Mouse (Mus musculus): ENCODE data around the gene Ipp.

Gene Ipp

DNA sequence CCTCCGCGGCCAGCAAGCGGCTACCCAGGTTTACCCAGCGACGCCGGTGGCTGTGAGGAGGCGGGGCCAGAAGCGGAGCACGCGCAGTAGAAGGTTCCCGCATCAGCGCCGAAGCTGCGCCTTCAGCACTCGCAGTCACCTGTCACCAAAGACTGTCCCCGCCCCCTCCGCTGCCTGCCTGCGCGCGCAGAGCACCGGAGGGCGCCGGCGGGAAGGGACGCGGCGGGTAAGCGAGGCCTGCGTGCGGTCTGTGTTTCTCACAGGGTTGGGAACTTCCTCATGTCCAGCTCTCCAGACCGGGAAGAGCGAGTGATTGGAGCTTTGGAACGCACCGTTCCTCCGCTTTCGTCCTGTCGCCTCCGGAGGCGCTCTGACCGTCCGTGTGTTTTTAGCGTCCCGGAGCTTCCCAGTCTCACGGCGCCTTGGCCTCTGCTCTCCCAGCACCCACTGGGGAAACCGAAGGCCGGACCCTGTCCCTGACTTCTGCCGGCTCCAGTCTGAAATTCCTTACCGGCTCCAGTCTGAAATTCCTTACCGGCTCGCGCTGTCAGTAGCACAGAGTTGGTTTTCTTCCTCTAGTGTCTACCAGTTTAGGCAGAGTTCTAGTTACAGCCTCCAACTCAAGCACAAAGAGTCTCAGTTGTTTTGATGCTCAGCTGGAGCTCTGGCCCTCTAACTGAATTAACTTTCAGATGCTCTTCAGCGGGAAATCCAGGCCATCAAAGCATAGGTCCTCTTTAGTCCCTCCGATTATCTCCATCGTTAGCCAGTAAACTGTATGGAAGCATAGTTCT is at the start of gene Ipp:
Ipp (plus strand) TSS at position 125 of the 794 bp plus-strand sequence.
- peak; percentile 94 to 97 for DNase-seq (ENCODE audit: low spot score in 2 of 2)

DNA sequence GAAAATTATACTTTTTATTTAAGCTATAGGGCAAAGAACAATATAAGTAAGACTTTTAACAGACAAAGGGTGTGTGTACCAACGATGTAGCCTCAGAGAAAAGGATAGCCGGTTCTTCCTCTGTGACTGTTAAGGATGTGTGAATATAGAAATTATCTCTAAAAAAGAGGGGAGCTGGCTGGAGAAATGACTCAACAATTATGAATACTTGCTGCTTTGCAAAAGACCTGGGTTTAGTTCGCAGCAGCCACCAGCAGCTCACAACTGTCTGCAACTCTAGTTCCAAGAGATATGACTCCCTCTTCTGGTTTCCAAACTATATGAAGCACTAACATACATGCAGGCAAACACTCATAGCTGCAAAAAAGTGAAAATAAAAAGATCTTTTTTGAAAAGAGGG is 45.4 kb upstream of the Ipp start:
- no peak for DNase-seq (ENCODE audit: low spot score in 2 of 2)

DNA sequence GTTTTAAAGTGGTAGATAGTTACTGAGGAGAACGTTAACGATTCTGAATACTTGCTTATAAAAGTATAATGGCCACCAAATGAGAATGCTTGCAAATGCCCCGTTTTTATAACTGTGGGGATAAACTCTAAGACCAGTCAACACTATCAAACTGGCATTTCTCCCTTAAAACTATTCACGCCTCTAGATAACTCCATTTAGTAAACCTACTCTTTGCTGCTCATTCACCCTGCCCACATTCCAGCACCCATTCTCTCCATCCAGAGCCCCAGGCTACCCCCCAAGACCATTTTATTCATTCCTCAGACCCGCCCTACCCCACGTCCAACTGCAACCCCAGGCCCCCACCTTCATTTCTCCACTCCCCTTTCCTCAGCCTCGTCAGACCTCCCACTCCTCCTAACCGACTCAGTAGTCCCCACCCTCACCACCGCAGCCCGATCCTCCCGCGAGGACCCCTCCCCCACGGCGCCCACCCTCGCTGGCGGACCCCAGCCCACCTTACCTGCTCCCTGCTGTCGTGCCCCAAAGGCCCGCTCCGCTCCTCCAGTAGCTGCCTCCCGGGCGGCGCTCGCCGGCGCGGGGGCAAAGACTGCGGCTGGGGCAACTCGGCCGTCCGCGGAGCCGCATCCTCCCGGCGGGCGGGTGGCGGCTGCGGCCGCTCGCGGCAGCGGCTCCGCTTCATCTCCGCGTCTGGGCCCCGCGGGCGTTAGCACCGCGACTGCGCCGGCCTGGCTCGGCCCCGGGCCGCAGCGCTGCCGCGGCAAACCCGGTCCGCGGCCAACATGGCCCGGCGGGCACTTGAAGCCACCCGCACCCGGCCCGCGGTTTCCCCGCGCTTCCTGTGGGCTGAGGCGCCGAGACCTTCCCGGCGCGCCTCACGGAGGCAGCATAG is 43.9 kb upstream of the Ipp start:
- peak; percentile 15 to 34 for DNase-seq (ENCODE audit: low spot score in 2 of 2)

DNA sequence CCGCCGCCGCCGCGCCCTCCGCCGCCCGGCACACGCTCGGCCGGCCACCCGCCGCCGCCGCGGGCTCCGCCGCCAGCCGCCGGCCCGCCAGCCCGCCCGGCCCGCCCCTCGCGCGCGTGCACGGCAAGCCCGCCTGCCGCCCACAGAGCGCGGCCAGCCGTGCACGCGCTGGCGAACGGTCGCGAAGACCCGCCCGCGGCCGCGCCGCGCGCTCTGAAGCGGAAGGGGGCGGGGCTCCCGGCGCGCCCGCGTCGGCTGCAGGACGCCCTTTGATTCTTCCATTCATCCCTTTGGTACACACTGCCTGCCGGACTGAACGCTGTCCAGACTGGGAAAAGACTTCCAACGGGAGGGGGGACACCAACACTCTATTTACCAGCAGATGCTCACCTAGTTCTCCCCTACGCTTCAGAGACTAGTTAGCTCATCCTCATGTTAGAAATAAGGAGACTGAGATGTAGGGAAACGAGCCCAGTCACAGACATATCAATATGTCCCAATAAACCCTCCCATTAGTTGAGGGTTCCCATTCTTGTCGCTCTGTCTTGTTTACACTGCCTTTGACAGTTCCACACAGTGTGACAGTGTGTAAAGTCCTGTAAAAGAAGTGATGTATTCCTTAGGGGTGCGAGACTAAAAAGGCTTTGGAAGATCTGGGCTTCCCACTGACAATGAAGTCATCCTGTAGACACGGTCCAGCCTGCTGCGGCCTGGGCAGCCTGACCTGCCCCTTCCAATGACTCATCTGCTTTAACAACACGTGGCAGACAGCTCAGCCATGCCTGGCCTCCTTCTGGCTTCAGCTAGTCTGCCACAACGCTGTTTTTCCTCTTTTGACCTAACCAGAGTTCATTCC is 43.0 kb upstream of the Ipp start, which contains the start of gene Mast2:
Mast2 (minus strand) TSS at position 58 of the 856 bp plus-strand sequence.
- DNase-seq (ENCODE audit: low spot score in 2 of 2), result peak; percentile 69 to 75

DNA sequence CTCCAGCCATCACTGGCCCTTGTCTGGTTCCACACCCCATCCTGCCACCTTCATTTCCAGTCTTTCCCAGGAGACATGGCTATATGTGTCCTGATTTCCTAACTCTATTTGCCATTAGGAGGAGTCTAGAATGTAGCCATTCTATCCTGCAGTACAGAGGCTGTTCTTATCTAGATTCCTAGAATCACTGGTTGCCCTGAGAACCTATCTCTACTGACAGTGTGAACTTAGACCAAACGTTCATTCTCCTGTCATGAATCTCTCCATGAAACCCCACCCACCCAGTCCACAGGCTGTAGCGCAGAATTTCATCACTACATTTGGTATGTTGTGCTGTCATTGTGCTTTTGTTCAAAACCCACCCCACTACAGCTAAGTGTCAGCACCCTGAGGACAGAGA is 26.0 kb upstream of the Ipp start:
- DNase-seq (ENCODE audit: low spot score in 2 of 2), result no peak

DNA sequence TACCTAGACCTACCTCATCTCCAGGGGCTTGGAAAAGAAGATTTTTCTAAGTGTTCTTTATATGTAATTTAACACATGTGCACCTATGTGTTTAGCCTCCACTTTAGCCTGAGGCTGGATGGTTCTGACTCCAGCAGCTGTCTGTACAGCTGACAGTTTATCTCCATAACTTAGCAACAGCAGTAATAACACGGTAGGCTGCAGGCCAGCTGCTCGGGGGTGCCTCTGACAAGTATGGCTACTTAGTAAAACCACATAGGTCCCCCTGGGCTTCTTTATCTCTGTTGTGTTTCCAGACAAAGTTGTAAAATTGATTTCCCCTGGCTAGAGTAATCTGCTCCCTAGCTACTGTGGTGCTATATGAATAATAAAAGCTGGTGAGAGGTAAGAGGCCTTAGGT is 23.9 kb upstream of the Ipp start:
- no peak for DNase-seq (ENCODE audit: low spot score in 2 of 2)

DNA sequence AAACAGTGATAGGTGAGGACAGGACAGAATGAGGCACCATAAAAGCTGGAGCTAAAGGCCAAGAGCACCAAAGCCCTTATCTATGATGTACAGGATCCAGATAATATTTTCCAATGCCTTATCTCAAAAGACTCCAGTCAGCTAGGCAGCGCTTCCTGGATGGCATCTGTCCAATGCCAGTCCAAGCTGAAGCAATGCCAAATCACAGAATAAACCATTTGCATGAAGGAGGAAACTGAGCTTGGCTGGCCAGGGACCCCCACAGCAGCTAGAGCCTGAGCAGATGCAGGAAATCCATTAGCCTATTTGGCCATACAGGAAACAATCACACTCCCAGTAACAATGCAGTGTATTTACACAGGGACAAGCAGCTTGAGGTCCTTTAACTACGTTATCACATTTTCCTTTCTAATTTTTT is 16.2 kb upstream of the Ipp start:
- no peak for DNase-seq (ENCODE audit: low spot score in 2 of 2)

DNA sequence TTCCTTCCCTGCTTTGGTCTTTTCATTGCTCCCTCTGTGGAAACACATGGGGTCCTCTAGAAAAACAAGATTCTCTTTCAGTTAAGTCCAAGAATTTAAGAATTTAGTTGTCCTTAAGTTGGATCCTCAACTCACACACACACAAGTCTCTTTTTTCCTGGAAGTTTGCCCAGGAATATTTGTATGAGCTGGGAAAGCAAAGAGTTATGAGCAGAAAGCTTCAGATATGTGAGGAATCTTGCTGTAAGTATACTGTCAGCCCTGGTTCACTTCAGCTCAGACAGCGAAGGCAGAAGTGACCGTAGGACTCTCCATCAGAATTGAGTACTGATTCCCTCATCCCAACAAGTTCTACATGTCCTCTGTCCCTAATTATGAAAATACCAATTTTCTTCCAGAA is 15.5 kb upstream of the Ipp start:
- DNase-seq (ENCODE audit: low spot score in 2 of 2), result no peak

DNA sequence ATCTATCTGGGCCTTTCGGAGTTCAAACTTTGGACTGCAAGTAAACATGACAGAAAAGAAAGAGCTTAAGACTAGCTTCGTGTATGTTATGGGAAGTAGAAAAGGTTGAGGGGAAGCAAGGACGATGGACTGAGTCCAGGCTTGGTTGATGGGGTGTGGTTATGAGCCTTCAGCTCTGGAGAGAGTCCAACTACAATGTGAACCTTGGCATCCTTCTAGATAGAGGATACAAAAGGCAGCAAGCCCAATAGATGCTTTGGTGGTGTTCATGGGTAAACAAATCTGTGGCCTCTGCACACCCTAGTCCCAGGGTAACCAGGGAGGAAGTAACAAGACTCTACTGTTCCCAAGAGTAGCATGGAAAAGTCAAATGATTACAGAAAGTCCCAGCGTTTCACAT is 14.9 kb upstream of the Ipp start:
- DNase-seq (ENCODE audit: low spot score in 2 of 2), result no peak

DNA sequence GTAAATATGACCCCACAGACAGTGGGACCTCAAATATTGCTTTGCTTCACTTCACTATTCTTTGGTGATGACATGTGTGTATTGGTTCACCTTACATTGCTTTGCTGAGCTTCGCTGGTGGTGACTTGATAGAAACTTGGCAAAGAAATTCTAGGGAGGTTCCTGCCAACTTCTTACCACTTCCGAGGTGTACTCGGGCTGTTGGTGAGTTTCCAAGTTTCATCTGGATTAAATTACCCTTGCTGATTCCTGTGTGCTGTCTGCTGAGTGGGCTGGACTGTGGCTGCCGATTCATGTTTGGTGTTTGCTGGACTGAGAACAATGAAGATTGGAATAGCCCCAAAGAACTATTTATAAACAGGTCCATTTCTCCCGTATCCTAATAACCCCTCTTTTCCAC is 13.7 kb upstream of the Ipp start:
- DNase-seq (ENCODE audit: low spot score in 2 of 2), result no peak

DNA sequence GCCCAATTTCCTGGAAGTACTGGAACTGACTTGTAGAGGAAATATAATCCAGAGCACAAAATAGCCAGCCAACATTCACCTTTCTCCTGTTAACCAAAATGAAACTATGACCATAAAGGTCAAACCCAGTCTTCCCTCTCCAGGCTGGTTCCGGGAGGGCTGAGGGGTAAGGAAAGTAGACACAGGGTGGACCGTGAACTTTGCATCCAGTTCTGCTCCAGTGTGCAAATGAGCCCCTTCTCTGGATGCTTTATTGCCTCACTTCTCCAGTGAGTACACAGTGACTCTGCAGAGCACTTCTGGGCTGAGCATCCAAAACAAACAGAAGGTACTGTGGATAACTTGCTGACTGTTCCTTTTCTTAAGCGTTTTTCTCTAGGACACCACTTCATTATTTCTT is 7.4 kb upstream of the Ipp start:
- DNase-seq (ENCODE audit: low spot score in 2 of 2), result no peak

DNA sequence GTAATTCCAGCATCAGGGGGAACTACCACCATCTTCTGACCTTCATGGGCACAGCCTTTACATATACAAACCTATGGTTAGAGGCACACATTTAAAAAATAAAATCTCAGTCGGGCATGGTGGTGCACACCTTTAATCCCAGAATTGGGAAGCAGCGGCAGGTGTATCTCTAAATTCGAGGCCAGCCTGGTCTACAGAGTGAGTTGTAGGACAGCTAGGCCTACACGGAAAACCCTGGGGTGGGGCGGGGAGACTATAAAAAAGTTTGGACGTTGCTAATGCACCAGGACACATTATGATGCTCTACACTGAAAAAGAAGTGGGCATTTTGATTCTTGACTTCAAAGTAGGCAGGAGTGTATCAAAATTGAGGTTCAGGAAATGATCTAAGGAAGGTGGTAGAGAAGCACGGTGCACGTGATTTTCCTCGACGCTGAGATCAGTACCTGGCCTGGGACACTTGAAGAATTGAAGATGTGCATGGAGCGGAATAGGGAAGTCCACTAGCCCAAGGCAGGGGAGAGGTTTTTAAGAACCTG is 394 bp upstream of the Ipp start:
- DNase-seq (ENCODE audit: low spot score in 2 of 2), result no peak

DNA sequence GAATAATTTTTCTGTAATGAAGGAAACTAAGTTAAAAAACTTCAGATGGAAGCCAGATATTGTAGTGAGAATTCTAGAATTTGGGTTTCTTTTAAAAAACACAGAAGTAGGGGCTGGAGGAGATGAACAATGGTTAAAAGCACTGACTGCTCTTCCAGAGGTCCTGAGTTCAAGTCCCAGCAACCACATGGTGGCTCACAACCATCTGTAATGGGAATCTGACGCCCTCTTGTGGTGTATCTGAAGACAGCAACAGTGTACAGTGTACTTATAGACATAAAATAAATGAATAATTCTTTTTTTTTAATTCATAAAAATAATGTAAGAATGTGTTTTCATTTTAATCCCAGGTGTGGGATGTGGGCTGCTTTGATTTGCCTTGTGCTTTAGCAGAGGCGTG is 23.8 kb downstream of the Ipp start:
- no peak for DNase-seq (ENCODE audit: low spot score in 2 of 2)

DNA sequence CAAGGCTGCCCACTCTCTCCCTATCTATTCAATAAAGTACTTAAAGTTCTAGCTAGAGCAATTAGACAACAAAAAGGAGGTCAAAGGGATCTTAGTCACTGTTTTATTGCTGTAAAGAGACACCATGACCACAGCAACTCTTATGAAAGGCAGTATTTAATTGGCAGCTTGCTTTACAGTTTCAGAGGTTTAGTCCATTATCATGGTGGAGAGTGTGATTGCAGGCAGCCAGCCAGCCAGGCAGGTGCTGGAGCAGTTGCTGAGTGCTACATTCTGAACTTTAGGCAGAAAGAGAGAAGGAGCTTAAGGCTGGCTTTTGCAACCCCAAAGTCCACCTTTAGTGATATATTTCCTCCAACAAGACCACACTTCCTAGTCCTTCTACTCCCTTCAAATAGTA is 29.0 kb downstream of the Ipp start:
- DNase-seq (ENCODE audit: low spot score in 2 of 2), result no peak

DNA sequence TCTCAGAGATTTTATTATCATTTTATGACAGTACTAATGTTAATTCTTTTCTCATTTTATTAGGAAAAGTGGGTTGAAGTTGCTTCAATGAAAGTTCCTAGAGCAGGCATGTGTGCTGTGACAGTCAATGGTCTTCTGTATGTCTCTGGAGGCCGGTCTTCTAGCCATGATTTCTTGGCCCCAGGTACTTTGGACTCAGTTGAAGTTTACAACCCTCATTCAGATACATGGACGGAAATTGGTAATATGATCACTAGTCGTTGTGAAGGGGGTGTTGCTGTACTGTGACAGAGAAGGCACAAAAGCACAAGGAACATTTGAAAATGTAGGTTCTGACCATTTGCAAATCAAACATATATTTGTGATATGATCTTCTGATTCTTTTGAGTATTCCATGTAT is 30.4 kb downstream of the Ipp start:
- no peak for DNase-seq (ENCODE audit: low spot score in 2 of 2)

DNA sequence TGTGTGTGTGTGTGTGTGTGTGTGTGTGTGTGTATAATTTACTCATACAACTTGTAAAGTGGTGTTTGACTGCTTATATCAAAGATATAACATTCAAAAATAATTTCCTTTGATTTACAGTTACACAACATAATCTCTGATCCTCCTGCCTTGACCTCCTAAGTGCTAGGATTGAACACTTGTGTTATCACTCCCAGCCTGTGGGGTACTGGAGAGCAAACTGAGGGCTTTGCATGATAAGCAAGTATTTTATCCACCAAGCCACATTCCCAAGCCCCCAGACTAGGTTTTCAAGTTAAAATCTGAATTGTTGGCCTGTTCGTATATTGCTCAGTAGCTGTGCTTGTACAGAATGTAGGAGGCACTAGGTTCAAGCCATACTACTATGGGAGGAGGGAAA is 43.1 kb downstream of the Ipp start:
- no peak for DNase-seq (ENCODE audit: low spot score in 2 of 2)

DNA sequence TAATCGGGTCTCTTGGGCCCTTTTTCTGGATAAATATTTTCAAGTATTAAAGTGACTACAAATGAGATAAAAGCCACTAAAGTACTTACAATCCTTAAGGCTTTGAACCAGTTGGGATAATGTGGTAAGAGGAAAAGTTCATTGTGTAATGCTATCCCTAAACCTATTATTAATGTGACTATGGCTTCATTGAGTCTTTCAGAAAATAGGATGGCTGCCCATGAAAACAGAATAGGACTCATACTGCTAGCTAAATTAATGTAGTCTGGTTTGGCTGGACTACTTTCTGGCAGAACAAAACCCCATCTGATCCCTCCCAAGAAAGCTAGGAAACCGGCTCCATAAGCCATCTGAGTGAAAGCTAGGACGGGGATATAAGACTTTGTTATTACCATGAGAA is 45.7 kb downstream of the Ipp start:
- no peak for DNase-seq (ENCODE audit: low spot score in 2 of 2)

DNA sequence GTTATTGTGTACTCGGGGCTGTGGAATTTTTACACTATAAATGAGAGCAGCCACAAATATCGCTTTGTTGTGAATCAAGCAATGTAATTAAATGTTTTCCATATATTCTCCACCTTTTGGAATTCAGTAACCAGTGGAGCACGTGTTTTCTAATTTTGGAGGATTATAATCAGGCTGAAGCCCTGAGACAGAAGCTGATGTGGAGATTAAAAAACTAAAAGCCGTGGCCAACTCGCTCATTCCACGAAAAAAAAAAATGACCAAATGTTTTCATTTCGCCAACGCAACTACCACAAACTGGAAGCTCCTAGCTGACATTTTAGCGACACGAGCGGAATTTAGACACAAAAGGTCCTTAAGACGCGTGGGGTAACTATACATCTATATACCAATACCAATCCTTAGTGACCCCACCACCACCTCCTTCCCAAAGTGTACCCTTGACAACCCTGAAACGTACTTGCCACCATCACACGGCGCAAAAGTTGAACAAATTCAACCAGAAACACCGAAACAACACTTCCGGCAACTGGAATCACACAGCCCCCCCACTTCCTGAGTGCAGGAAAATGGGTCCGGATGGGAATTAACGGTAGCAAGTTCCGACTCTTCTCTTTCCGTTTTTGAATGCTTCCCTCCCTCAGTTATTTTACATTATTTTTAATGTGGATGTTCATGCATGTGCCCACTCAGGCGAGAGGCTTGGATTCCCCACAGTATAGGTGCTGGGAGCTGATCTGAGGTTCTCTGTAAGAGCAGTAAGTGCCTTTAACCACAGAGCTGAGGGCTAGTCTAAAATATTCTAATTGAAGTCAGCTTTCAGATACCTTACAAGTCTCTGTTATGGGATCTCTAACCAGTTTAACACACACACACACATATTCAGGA is 48.3 kb downstream of the Ipp start, which contains the start of gene Tmem69:
Tmem69 (minus strand) TSS at position 524 of the 888 bp plus-strand sequence.
- DNase-seq (ENCODE audit: low spot score in 2 of 2), result peak; percentile 79 to 87

DNA sequence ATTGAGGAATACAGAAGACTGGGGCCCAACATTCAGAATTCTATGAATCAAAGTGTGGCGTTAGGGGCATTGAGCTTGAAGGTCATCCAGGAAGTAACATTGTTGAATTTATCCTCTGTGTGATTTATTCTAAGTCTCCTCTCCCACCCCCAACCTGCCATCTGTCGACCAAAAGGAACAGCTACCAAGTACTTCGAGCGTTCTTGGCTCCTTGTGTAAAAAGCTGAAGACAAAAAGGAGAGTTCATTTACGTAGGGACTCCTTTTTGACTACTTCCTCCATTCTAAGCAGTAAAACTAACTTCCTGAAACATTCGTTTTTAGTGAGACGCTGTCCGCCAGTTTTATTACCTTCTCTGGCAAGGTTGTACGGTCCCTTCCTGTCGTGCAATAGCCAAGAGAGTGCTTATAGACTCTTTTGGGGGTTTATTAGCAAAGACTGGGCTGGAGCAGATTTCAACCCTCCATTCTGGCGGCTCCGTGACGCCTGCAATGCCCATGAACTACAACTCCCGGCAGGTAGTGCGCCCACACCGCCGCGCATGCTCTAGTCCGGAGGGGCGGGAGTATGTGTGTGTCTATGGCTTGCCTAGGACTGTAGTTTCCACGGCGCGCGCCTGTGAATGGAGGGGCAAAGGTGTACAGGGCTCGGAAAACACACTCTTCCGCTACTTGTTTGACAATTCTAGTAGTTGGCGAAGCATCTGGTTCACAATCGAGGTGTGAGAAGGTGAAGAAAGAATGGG is 49.4 kb downstream of the Ipp start:
- DNase-seq (ENCODE audit: low spot score in 2 of 2), result peak; percentile 94 to 95
